ENCODE assay signal across 10 mouse cellular contexts in the genomic region with DNA sequence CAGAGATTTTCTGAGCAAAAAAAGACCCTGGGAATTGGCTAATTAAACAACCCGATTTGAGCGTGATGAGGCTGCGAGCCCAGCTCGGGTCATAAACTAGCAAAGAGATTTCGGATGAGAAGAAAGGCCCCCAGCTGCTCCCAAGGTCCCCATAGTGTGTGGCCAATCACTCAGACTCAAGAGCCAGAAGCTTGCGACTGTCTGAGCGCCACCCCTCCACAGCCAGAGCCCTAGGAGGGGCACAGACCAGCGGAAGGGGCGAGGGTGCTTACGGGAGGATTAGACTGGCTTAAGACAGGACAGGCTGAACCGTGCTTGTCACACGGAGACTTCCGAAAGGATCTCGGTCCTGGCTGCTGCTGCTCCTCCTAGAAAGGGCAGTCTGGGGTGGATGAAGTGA. TPM values are rescaled to one million over a fixed set of nuclear protein-coding genes. Genes with fewer than 3 reads are reported as not detected.
DNase-seq lines count a peak whose midpoint lies in the region; ATAC-seq and TF ChIP-seq lines count a peak whose summit lies in the region.
"Had no signal": no experiment of that assay in that cellular context is flagged by ENCODE, and none has a peak within 500 bp of the region (broad histone marks: within the 10 kb centered on the region; RNA-seq: fewer than 3 reads in every experiment).

No protein-coding gene starts in this region.

- H3K27me3 ChIP-seq in intestine, embryonic 15.5 days (replicated peaks), result no peaks in the 10 kb centered on the region
- H3K27me3 ChIP-seq in intestine, postnatal 0 days (replicated peaks; ENCODE audit: control insufficient read depth, insufficient read depth, low read length), result no peaks in the 10 kb centered on the region
- peaks cover 19% of the 10 kb centered on the region; the same call in 1 of the 2 replicates for H3K27me3 ChIP-seq in embryonic facial prominence, embryonic 13.5 days
- no peaks in the 10 kb centered on the region for H3K27me3 ChIP-seq in limb, embryonic 11.5 days (ENCODE audit: control insufficient read depth, insufficient read depth, low read length)
- no peaks in the 10 kb centered on the region for H3K27me3 ChIP-seq in neural tube, embryonic 14.5 days (ENCODE audit: control insufficient read depth, insufficient read depth, low read length)

- no peak overlapping the region for H3K4me3 ChIP-seq in intestine, embryonic 15.5 days (replicated peaks)
- no peak overlapping the region for H3K4me3 ChIP-seq in intestine, postnatal 0 days (ENCODE audit: low read depth, low read length)
- no peak overlapping the region for H3K4me3 ChIP-seq in embryonic facial prominence, embryonic 13.5 days
- H3K4me3 ChIP-seq in limb, embryonic 11.5 days (ENCODE audit: low read depth, low read length), result no peak overlapping the region
- H3K4me3 ChIP-seq in neural tube, embryonic 14.5 days (ENCODE audit: low read depth, low read length), result no peak overlapping the region

- WGBS in intestine, embryonic 15.5 days, result 11% methylated on average over 14 of the region's 14 CpGs
- WGBS in intestine, postnatal 0 days, result 17% methylated on average over 14 of the region's 14 CpGs
- WGBS in embryonic facial prominence, embryonic 13.5 days, result 10% methylated on average over 14 of the region's 14 CpGs
- 6% methylated on average over 14 of the region's 14 CpGs for WGBS in limb, embryonic 11.5 days
- WGBS in neural tube, embryonic 14.5 days, result 3% methylated on average over 14 of the region's 14 CpGs

- no peak overlapping the region for H3K27ac ChIP-seq in intestine, embryonic 15.5 days
- no peak overlapping the region for H3K27ac ChIP-seq in intestine, postnatal 0 days (ENCODE audit: low read depth, low read length)
- no peak overlapping the region for H3K27ac ChIP-seq in embryonic facial prominence, embryonic 13.5 days
- H3K27ac ChIP-seq in limb, embryonic 11.5 days (replicated peaks; ENCODE audit: low read depth, low read length), result no peak overlapping the region
- H3K27ac ChIP-seq in neural tube, embryonic 14.5 days (ENCODE audit: low read depth, low read length), result no peak overlapping the region

- no peak overlapping the region for H3K9ac ChIP-seq in intestine, embryonic 15.5 days
- H3K9ac ChIP-seq in intestine, postnatal 0 days (ENCODE audit: low read depth, low read length), result no peak overlapping the region
- 0 out of 2 replicates have a peak overlapping the region, but pooled peaks have one; percentile 36 for H3K9ac ChIP-seq in embryonic facial prominence, embryonic 13.5 days
- 0 out of 2 replicates have a peak overlapping the region, but pooled peaks have one; percentile 32 for H3K9ac ChIP-seq in limb, embryonic 11.5 days (ENCODE audit: low read length)
- no peak overlapping the region for H3K9ac ChIP-seq in neural tube, embryonic 14.5 days (replicated peaks; ENCODE audit: low read depth, low read length)

- peak; percentile 44 for DNase-seq in limb, embryonic 11.5 days (ENCODE audit: low spot score)
- no peak for DNase-seq in adrenal gland, postnatal 4 days (ENCODE audit: low spot score in 2 of 2)
- DNase-seq in cerebellum, postnatal 14 days, result no peak
- no peak for DNase-seq in spleen, postnatal 36 days (ENCODE audit: low spot score in 2 of 2)
- DNase-seq: cerebellum, adult 9-11 months; lung, adult 2 months had no signal

- H3K9me3 ChIP-seq in intestine, embryonic 15.5 days, result no peaks in the 10 kb centered on the region
- no peaks in the 10 kb centered on the region for H3K9me3 ChIP-seq in intestine, postnatal 0 days (ENCODE audit: control insufficient read depth)
- no peaks in the 10 kb centered on the region for H3K9me3 ChIP-seq in embryonic facial prominence, embryonic 13.5 days
- H3K9me3 ChIP-seq in limb, embryonic 11.5 days (ENCODE audit: control insufficient read depth, low read length), result no peaks in the 10 kb centered on the region
- no peaks in the 10 kb centered on the region for H3K9me3 ChIP-seq in neural tube, embryonic 14.5 days (ENCODE audit: control insufficient read depth, low read length)

- ATAC-seq in intestine, embryonic 15.5 days, result no peak
- no peak for ATAC-seq in intestine, postnatal 0 days
- ATAC-seq in embryonic facial prominence, embryonic 13.5 days (ENCODE audit: insufficient number of reproducible peaks, insufficient read depth, low FRiP score, low TSS enrichment, low read depth), result no peak
- ATAC-seq in limb, embryonic 11.5 days (ENCODE audit: insufficient number of reproducible peaks, low FRiP score, low TSS enrichment, low read depth), result no peak
- ATAC-seq in neural tube, embryonic 14.5 days (ENCODE audit: low read depth), result peak; percentile 79

- H3K36me3 ChIP-seq in intestine, embryonic 15.5 days, result no peaks in the 10 kb centered on the region
- H3K36me3 ChIP-seq in intestine, postnatal 0 days (ENCODE audit: control insufficient read depth, insufficient read depth), result no peaks in the 10 kb centered on the region
- H3K36me3 ChIP-seq in embryonic facial prominence, embryonic 13.5 days, result no peaks in the 10 kb centered on the region
- no peaks in the 10 kb centered on the region for H3K36me3 ChIP-seq in limb, embryonic 11.5 days (ENCODE audit: control insufficient read depth, insufficient read depth, low read length)
- no peaks in the 10 kb centered on the region for H3K36me3 ChIP-seq in neural tube, embryonic 14.5 days (ENCODE audit: control insufficient read depth, insufficient read depth, low read length)

- H3K4me2 ChIP-seq in intestine, embryonic 15.5 days (replicated peaks), result peak overlapping the region; percentile 38
- no peak overlapping the region for H3K4me2 ChIP-seq in intestine, postnatal 0 days (replicated peaks; ENCODE audit: low read depth)
- H3K4me2 ChIP-seq in embryonic facial prominence, embryonic 13.5 days, result peak overlapping the region; percentile 35
- H3K4me2 ChIP-seq in limb, embryonic 11.5 days (ENCODE audit: low read depth, severe bottlenecking), result peak overlapping the region; percentile 30; the same call in 1 of the 2 replicates
- peak overlapping the region; percentile 26; the same call in 1 of the 2 replicates for H3K4me2 ChIP-seq in neural tube, embryonic 14.5 days (ENCODE audit: low read depth, low read length)

- no peaks in the 10 kb centered on the region for H3K4me1 ChIP-seq in intestine, embryonic 15.5 days (replicated peaks)
- H3K4me1 ChIP-seq in intestine, postnatal 0 days (replicated peaks; ENCODE audit: control insufficient read depth, insufficient read depth, low read length), result no peaks in the 10 kb centered on the region
- H3K4me1 ChIP-seq in embryonic facial prominence, embryonic 13.5 days, result peaks cover 9% of the 10 kb centered on the region
- H3K4me1 ChIP-seq in limb, embryonic 11.5 days (ENCODE audit: control insufficient read depth, insufficient read depth, low read length), result peaks cover 16% of the 10 kb centered on the region
- H3K4me1 ChIP-seq in neural tube, embryonic 14.5 days (ENCODE audit: control insufficient read depth, insufficient read depth, low read length), result 0 out of 2 replicates have a peak, but pooled peaks cover 3% of the 10 kb centered on the region

- no peak for TF ChIP-seq CTCF in intestine, postnatal 0 days (IDR thresholded peaks at IDR 0.05; ENCODE audit: low read depth)

RNA-seq across cellular contexts. Expression of gene Sall4, which starts 42.2 kb away (rescaled TPM):
- polyA plus RNA-seq in intestine, embryonic 15.5 days (2015; fragmentation: Nextera tagmentation; extraction: Ambion mirVana), result 1.9 and 2.2 TPM in 2 replicates
- 0.08 and 0.55 TPM in 2 replicates for polyA plus RNA-seq in intestine, postnatal 0 days (2015; fragmentation: Nextera tagmentation; extraction: Ambion mirVana)
- polyA plus RNA-seq in embryonic facial prominence, embryonic 13.5 days (2015; fragmentation: Nextera tagmentation; extraction: Ambion mirVana), result 1.8 and 1.9 TPM in 2 replicates
- polyA plus RNA-seq in limb, embryonic 11.5 days (2014; fragmentation: Nextera tagmentation; extraction: Ambion mirVana), result 12.5 and 16.8 TPM in 2 replicates
- 0.82 and 1.1 TPM in 2 replicates for polyA plus RNA-seq in neural tube, embryonic 14.5 days (2014; fragmentation: Nextera tagmentation; extraction: Ambion mirVana)
- total RNA-seq in adrenal gland, postnatal 4 days (2021), result under 1 TPM; 0.31 to 0.59 TPM
- polyA plus RNA-seq: lung, adult 2 months had no signal

Comparison
In these comparisons a context has a peak if more than half of its experiments do, and no peak if none do; other contexts are left out.
1. H3K9ac ChIP-seq: peak in embryonic facial prominence, embryonic 13.5 days (single experiment) and limb, embryonic 11.5 days (single experiment); none in intestine, embryonic 15.5 days (single experiment), intestine, postnatal 0 days (single experiment) and neural tube, embryonic 14.5 days (single experiment).